Mouse (Mus musculus) kidney, postnatal 0 days (tissue): ENCODE measurements around the gene Gse1. TPM values are rescaled to one million over a fixed set of nuclear protein-coding genes. Genes with fewer than 3 reads are reported as not detected.

Experiments
- ATAC-seq: fragments of 200-750 bp; cut with Nextera tagmentation; replicated peaks from 2 replicates; pipeline ENCODE4 v1.8.0; 2017; ENCODE audit warnings: low read depth, moderate number of reproducible peaks, moderate TSS enrichment, moderate library complexity; ENCODE audit not compliant: low FRiP score
- DNase-seq: peaks from one replicate; pipeline ENCODE4 v3.0.0-alpha.2; 2016; ENCODE audit warnings: low spot score
- H3K27ac ChIP-seq: fragments of 300-500 bp; sonication (generic); 2 replicates; pipeline ENCODE4 v1.5.1; 2014; ENCODE audit warnings: mild to moderate bottlenecking
- H3K27me3 ChIP-seq: fragments of 300-500 bp; sonication (generic); 2 replicates; pipeline ENCODE4 v1.6.1; 2014; ENCODE audit warnings: low read length, mixed read lengths; ENCODE audit not compliant: insufficient read depth
- H3K36me3 ChIP-seq: fragments of 300-500 bp; sonication (generic); 2 replicates; pipeline ENCODE4 v1.6.1; 2014; ENCODE audit warnings: low read length, mixed read lengths; ENCODE audit not compliant: insufficient read depth
- H3K4me1 ChIP-seq: fragments of 300-500 bp; sonication (generic); replicated peaks from 2 replicates; pipeline ENCODE4 v1.6.1; 2014; ENCODE audit warnings: antibody characterized with exemption, low read length, mixed read lengths; ENCODE audit not compliant: insufficient read depth
- H3K4me2 ChIP-seq: fragments of 300-500 bp; sonication (generic); 2 replicates; pipeline ENCODE4 v1.6.1; 2014; ENCODE audit warnings: mild to moderate bottlenecking, low read length, moderate library complexity, mixed read lengths
- H3K4me3 ChIP-seq: fragments of 300-500 bp; sonication (generic); replicated peaks from 2 replicates; pipeline ENCODE4 v1.5.1; 2014; ENCODE audit warnings: low read depth, low read length
- H3K9ac ChIP-seq: fragments of 300-500 bp; sonication (generic); 2 replicates; pipeline ENCODE4 v1.6.1; 2014; ENCODE audit warnings: low read depth, low read length
- H3K9me3 ChIP-seq: fragments of 300-500 bp; sonication (generic); replicated peaks from 2 replicates; pipeline ENCODE4 v1.6.1; 2016; ENCODE audit warnings: low read length, inconsistent platforms, mixed read lengths
- CTCF ChIP-seq: IDR thresholded peaks from 2 replicates; pipeline ENCODE4 v1.5.1; 2016; ENCODE audit warnings: antibody characterized with exemption, low read depth, mild to moderate bottlenecking, moderate library complexity
- WGBS: fragments of 180-500 bp; shearing (Covaris S2); extraction: QIAGEN DNeasy Blood & Tissue Kit; methylation state at CpG from one replicate; pipeline ENCODE4 v1.1.7; 2014; 5-methylcytosine and 5-hydroxymethylcytosine counted together
- polyA plus RNA-seq: library from polyadenylated mRNA; unstranded; fragments of >200 nt; fragmentation: Nextera tagmentation; extraction: Ambion mirVana; gene quantifications from 2 replicates; pipeline ENCODE4 v1.2.1, GENCODE M21; 2015

Gene Gse1
- polyA plus RNA-seq, 1 experiment from 2014 or later, result 8.4 TPM

GRCm38 (mm10) chr8:120216855-120217830 lies 11.1 kb upstream of the Gse1 start:
- peak; percentile 93 for DNase-seq
- Histone ChIP-seq H3K4me3 (no peak overlapping the region), H3K4me1 (peaks cover 26% of the 10 kb centered on the region), H3K9me3 (no peaks in the 10 kb centered on the region), H3K27me3 (no peaks in the 10 kb centered on the region), H3K9ac (no peak overlapping the region), H3K27ac (peak overlapping the region; percentile 65; the same call in 1 of the 2 replicates), H3K36me3 (no peaks in the 10 kb centered on the region), H3K4me2 (no peak overlapping the region)
- 17% methylated on average over 13 of the region's 13 CpGs for WGBS
- TF ChIP-seq CTCF, result no peak
- ATAC-seq, result peak; percentile 67

- H3K9ac ChIP-seq, result no peak overlapping the region
- no peak overlapping the region for H3K4me3 ChIP-seq
- no peak for TF ChIP-seq CTCF
- H3K27ac ChIP-seq, result no peak overlapping the region
- DNase-seq (no peak), ATAC-seq (no peak)
- no peak overlapping the region for H3K4me2 ChIP-seq
- no peaks in the 10 kb centered on the region for H3K36me3 ChIP-seq
- H3K4me1 ChIP-seq, result peaks cover 9% of the 10 kb centered on the region
- H3K9me3 ChIP-seq, result no peaks in the 10 kb centered on the region
- no peaks in the 10 kb centered on the region for H3K27me3 ChIP-seq
- 19% methylated on average over 11 of the region's 11 CpGs for WGBS
Measured at GRCm38 (mm10) chr8:120222548-120222947, 5.7 kb upstream of the Gse1 start.

- no peak for DNase-seq
- no peak for TF ChIP-seq CTCF
- ATAC-seq, result no peak
- Histone ChIP-seq H3K9me3 (no peaks in the 10 kb centered on the region), H3K4me1 (peaks cover 14% of the 10 kb centered on the region), H3K4me2 (no peak overlapping the region), H3K36me3 (no peaks in the 10 kb centered on the region), H3K27me3 (peaks cover 5% of the 10 kb centered on the region; the same call in 1 of the 2 replicates), H3K9ac (no peak overlapping the region), H3K27ac (no peak overlapping the region), H3K4me3 (no peak overlapping the region)
- WGBS, result 53% methylated on average over 11 of the region's 11 CpGs
Measured at GRCm38 (mm10) chr8:120224521-120225420, 3.5 kb upstream of the Gse1 start.

GRCm38 (mm10) chr8:120225421-120226151 lies 2.7 kb upstream of the Gse1 start:
- H3K9me3 ChIP-seq, result no peaks in the 10 kb centered on the region
- ATAC-seq, result no peak
- DNase-seq, result no peak
- no peaks in the 10 kb centered on the region for H3K36me3 ChIP-seq
- no peak overlapping the region for H3K4me3 ChIP-seq
- H3K9ac ChIP-seq, result no peak overlapping the region
- peaks cover 22% of the 10 kb centered on the region for H3K4me1 ChIP-seq
- peaks cover 5% of the 10 kb centered on the region; the same call in 1 of the 2 replicates for H3K27me3 ChIP-seq
- WGBS, result 60% methylated on average over 10 of the region's 10 CpGs
- H3K27ac ChIP-seq, result no peak overlapping the region
- peak; percentile 10; the same call in 1 of the 2 replicates for TF ChIP-seq CTCF
- H3K4me2 ChIP-seq, result no peak overlapping the region

- WGBS, result 68% methylated on average over 5 of the region's 5 CpGs
- Histone ChIP-seq H3K9me3 (no peaks in the 10 kb centered on the region), H3K27ac (no peak overlapping the region), H3K27me3 (peaks cover 5% of the 10 kb centered on the region; the same call in 1 of the 2 replicates), H3K4me3 (no peak overlapping the region), H3K4me2 (0 out of 2 replicates have a peak overlapping the region, but pooled peaks have one; percentile 95), H3K9ac (0 out of 2 replicates have a peak overlapping the region, but pooled peaks have one; percentile 27), H3K36me3 (no peaks in the 10 kb centered on the region), H3K4me1 (peaks cover 31% of the 10 kb centered on the region)
- ATAC-seq (no peak), DNase-seq (no peak)
- TF ChIP-seq CTCF, result no peak
Measured at GRCm38 (mm10) chr8:120226700-120227577, 1.3 kb upstream of the Gse1 start.
